Mouse (Mus musculus) erythroblast, embryonic 14.5 days (primary cell): ENCODE results near the gene Zfp281. TPM values are rescaled to one million over a fixed set of nuclear protein-coding genes. Genes with fewer than 3 reads are reported as not detected.

Experiments
- H3K27me3 ChIP-seq: 2 replicates; pipeline ENCODE4 v1.6.1; 2012; ENCODE audit warnings: inconsistent platforms; ENCODE audit not compliant: control insufficient read depth
- H3K36me3 ChIP-seq: 2 replicates; pipeline ENCODE4 v1.6.1; 2012; ENCODE audit warnings: mild to moderate bottlenecking, inconsistent platforms; ENCODE audit not compliant: control insufficient read depth
- H3K4me1 ChIP-seq: 2 replicates; pipeline ENCODE4 v1.6.1; 2012; ENCODE audit warnings: inconsistent platforms; ENCODE audit not compliant: control insufficient read depth
- H3K4me3 ChIP-seq: replicated peaks from 2 replicates; pipeline ENCODE3; 2012; ENCODE audit warnings: moderate library complexity, mild to moderate bottlenecking, inconsistent platforms
- H3K9me3 ChIP-seq: 2 replicates; pipeline ENCODE4 v1.6.1; 2012; ENCODE audit warnings: low read length, inconsistent platforms, mixed read lengths; ENCODE audit not compliant: control insufficient read depth
- GATA1 ChIP-seq: IDR thresholded peaks from 2 replicates; pipeline ENCODE4 v1.6.1; 2012; ENCODE audit warnings: low read length, inconsistent platforms, mixed read lengths
- TAL1 ChIP-seq: IDR thresholded peaks from 3 replicates; pipeline ENCODE4 v1.6.1; 2012; ENCODE audit warnings: low read length, inconsistent platforms, mixed read lengths
- polyA plus RNA-seq: library from polyadenylated mRNA; stranded (reverse); fragments of >175 nt; gene quantifications from 2 replicates; pipeline ENCODE4 v1.2.3, GENCODE M21; 2012

Gene Zfp281
- polyA plus RNA-seq, 1 experiment: 0.12 TPM

DNA sequence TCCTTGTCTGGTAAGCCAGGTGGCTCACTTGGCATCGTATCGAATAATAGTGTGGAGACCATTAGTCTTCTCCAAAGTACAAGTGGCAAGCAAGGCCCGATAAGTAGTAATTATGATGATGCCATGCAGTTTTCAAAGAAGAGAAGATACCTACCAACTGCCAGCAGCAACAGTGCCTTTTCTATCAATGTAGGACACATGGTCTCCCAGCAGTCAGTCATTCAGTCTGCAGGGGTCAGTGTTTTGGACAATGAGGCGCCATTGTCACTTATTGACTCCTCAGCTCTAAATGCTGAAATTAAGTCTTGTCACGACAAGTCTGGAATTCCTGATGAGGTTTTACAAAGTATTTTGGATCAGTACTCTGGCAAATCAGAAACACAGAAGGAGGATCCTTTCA, 2.1 kb downstream of the Zfp281 start:
- H3K4me1 ChIP-seq: peaks cover 36% of the 10 kb centered on the region
- TF ChIP-seq GATA1 (no peak), TAL1 (no peak)

GRCm38 (mm10) chr1:136627591-136627990, 2.9 kb downstream of the Zfp281 start:
- Histone ChIP-seq H3K4me1 (peaks cover 36% of the 10 kb centered on the region), H3K27me3 (no peaks in the 10 kb centered on the region), H3K36me3 (peaks cover 26% of the 10 kb centered on the region), H3K4me3 (no peak overlapping the region), H3K9me3 (no peaks in the 10 kb centered on the region)
- TF ChIP-seq GATA1 (no peak), TAL1 (no peak)

More for the DNA sequence above, 2.1 kb downstream of the Zfp281 start:
- Histone ChIP-seq H3K9me3 (no peaks in the 10 kb centered on the region), H3K36me3 (peaks cover 26% of the 10 kb centered on the region), H3K4me3 (no peak overlapping the region), H3K27me3 (no peaks in the 10 kb centered on the region)

GRCm38 (mm10) chr1:136632891-136633290, 8.2 kb downstream of the Zfp281 start:
- TF ChIP-seq GATA1: no peak
- no peak for TF ChIP-seq TAL1
- no peaks in the 10 kb centered on the region for H3K9me3 ChIP-seq
- no peak overlapping the region for H3K4me3 ChIP-seq
- H3K27me3 ChIP-seq: no peaks in the 10 kb centered on the region
- H3K4me1 ChIP-seq: peaks cover 2% of the 10 kb centered on the region
- H3K36me3 ChIP-seq: peaks cover 2% of the 10 kb centered on the region

DNA sequence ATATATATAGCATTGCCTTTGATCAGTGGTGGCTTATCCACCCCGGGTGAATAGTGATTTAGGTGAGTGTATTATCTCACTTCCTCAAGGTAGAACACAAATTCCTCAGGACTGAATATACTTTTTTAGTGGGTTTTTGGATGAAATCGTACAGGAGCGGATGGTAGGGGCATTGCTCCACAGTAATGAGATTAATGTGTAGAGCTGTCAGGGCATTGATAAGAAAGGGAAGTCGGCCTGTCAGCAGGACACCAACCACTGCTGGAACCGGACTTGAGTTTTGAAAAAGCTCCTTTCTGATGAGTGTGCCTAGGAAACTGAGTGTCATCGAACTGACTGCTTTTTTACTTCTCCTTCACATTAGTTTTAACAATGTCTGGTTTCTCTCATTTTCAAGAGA, 10.9 kb downstream of the Zfp281 start:
- no peaks in the 10 kb centered on the region; the same call in 1 of the 2 replicates for H3K36me3 ChIP-seq
- no peak for TF ChIP-seq GATA1
- TF ChIP-seq TAL1: no peak
- H3K4me3 ChIP-seq: no peak overlapping the region
- H3K27me3 ChIP-seq: no peaks in the 10 kb centered on the region
- H3K9me3 ChIP-seq: no peaks in the 10 kb centered on the region
- peaks cover 1% of the 10 kb centered on the region; the same call in 1 of the 2 replicates for H3K4me1 ChIP-seq

- no peak overlapping the region for H3K4me3 ChIP-seq
- 0 out of 2 replicates have a peak, but pooled peaks cover 1% of the 10 kb centered on the region for H3K4me1 ChIP-seq
- TF ChIP-seq GATA1 (no peak), TAL1 (no peak)
- no peaks in the 10 kb centered on the region for H3K9me3 ChIP-seq
- no peaks in the 10 kb centered on the region; the same call in 1 of the 2 replicates for H3K36me3 ChIP-seq
- no peaks in the 10 kb centered on the region for H3K27me3 ChIP-seq
These were observed 12.2 kb downstream of the Zfp281 start for GRCm38 (mm10) chr1:136636946-136637345.

GRCm38 (mm10) chr1:136637696-136638095, 13.0 kb downstream of the Zfp281 start:
- TF ChIP-seq TAL1: no peak
- TF ChIP-seq GATA1: no peak
- H3K9me3 ChIP-seq: no peaks in the 10 kb centered on the region
- no peaks in the 10 kb centered on the region for H3K27me3 ChIP-seq
- no peaks in the 10 kb centered on the region for H3K36me3 ChIP-seq
- no peak overlapping the region for H3K4me3 ChIP-seq
- H3K4me1 ChIP-seq: peaks cover 4% of the 10 kb centered on the region

GRCm38 (mm10) chr1:136638211-136638610, 13.5 kb downstream of the Zfp281 start:
- TF ChIP-seq TAL1: no peak
- no peak for TF ChIP-seq GATA1
- Histone ChIP-seq H3K4me3 (no peak overlapping the region), H3K27me3 (no peaks in the 10 kb centered on the region), H3K4me1 (peaks cover 5% of the 10 kb centered on the region), H3K36me3 (no peaks in the 10 kb centered on the region), H3K9me3 (no peaks in the 10 kb centered on the region)

DNA sequence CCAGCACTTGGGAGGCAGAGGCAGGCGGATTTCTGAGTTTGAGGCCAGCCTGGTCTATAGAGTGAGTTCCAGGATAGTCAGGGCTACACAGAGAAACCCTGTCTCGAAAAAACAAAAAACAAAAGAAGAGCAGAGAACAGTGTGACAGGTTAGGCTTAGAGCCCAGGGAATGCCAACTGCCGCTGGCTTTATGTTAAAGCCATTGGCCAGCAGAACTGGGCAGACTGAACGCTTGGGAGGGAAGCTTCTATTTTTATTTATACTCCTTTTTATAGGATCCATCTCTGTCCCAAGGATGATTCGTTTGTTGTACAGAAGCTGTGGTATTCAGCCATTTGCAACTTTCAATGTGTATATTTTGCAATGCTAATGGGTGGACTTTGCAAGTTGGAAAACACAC, 14.0 kb downstream of the Zfp281 start:
- Histone ChIP-seq H3K9me3 (no peaks in the 10 kb centered on the region), H3K36me3 (no peaks in the 10 kb centered on the region), H3K27me3 (no peaks in the 10 kb centered on the region), H3K4me1 (peaks cover 5% of the 10 kb centered on the region), H3K4me3 (no peak overlapping the region)
- TF ChIP-seq GATA1 (no peak), TAL1 (no peak)

- Histone ChIP-seq H3K27me3 (no peaks in the 10 kb centered on the region), H3K36me3 (no peaks in the 10 kb centered on the region), H3K4me1 (peaks cover 5% of the 10 kb centered on the region), H3K4me3 (no peak overlapping the region), H3K9me3 (no peaks in the 10 kb centered on the region)
- TF ChIP-seq TAL1 (no peak), GATA1 (no peak)
These were observed 14.5 kb downstream of the Zfp281 start for GRCm38 (mm10) chr1:136639221-136639620.

DNA sequence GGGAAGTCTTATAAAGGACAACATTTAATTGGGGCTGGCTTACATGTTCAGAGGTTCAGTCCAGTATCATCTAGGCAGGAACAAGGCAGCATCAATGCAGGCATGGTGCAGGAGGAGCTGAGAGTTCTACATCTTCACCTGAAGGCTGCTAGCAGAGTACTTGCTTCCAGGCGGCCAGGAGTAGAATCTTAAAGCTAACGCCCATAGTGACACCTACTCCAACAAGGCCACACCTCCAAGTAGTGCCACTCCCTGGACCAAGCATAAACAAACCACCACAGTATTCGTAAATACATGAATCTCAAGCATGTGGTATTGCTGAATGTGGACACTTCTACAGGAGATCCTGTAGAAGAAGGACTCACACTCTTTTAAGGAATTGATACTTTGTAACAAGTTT, 18.0 kb downstream of the Zfp281 start:
- no peak for TF ChIP-seq TAL1
- no peak for TF ChIP-seq GATA1
- no peaks in the 10 kb centered on the region for H3K27me3 ChIP-seq
- H3K9me3 ChIP-seq: no peaks in the 10 kb centered on the region
- H3K36me3 ChIP-seq: no peaks in the 10 kb centered on the region
- no peak overlapping the region for H3K4me3 ChIP-seq
- H3K4me1 ChIP-seq: peaks cover 5% of the 10 kb centered on the region
